Mouse (Mus musculus): ENCODE results near the gene Cenpv. TPM values are rescaled to one million over a fixed set of nuclear protein-coding genes. Genes with fewer than 3 reads are reported as not detected.
"Not testable (repeated sequence)": the region's sequence is repeated elsewhere in the genome, so short reads cannot be mapped to it uniquely, and the experiment has no call there.

The Cenpv gene
- polyA plus RNA-seq, 1 experiment from 2014 or later: 29.8 TPM

- no peak overlapping the region for H3K9ac ChIP-seq (ENCODE audit: low read depth, low read length)
- H3K27ac ChIP-seq (ENCODE audit: low read depth, low read length): no peak overlapping the region
Measured at GRCm38 (mm10) chr11:62518991-62519390, 20.1 kb downstream of the Cenpv start.

GRCm38 (mm10) chr11:62513311-62513710 is 25.8 kb downstream of the Cenpv start:
- no peak overlapping the region for H3K4me2 ChIP-seq (replicated peaks; ENCODE audit: low read depth, low read length)
- no peaks in the 10 kb centered on the region for H3K4me1 ChIP-seq (ENCODE audit: control insufficient read depth, insufficient read depth, low read length)
- no peak for ATAC-seq (ENCODE audit: low FRiP score, low TSS enrichment)
- no peak overlapping the region for H3K9ac ChIP-seq (ENCODE audit: low read depth, low read length)
- whole genome bisulfite sequencing: 77% methylated on average over 6 of the region's 6 CpGs
- no peak overlapping the region for H3K27ac ChIP-seq (ENCODE audit: low read depth, low read length)
- H3K4me3 ChIP-seq (ENCODE audit: low read length): no peak overlapping the region
- no peaks in the 10 kb centered on the region for H3K36me3 ChIP-seq (ENCODE audit: control insufficient read depth, insufficient read depth, low read length)
- H3K27me3 ChIP-seq (ENCODE audit: control insufficient read depth, insufficient read depth, low read length): no peaks in the 10 kb centered on the region
- H3K9me3 ChIP-seq (ENCODE audit: control insufficient read depth, low read length): no peaks in the 10 kb centered on the region

More at GRCm38 (mm10) chr11:62518991-62519390, 20.1 kb downstream of the Cenpv start:
- H3K4me3 ChIP-seq (ENCODE audit: low read length): no peak overlapping the region
- no peak overlapping the region for H3K4me2 ChIP-seq (replicated peaks; ENCODE audit: low read depth, low read length)
- H3K36me3 ChIP-seq (ENCODE audit: control insufficient read depth, insufficient read depth, low read length): no peaks in the 10 kb centered on the region
- H3K9me3 ChIP-seq (ENCODE audit: control insufficient read depth, low read length): no peaks in the 10 kb centered on the region
- H3K4me1 ChIP-seq (ENCODE audit: control insufficient read depth, insufficient read depth, low read length): no peaks in the 10 kb centered on the region
- peak; percentile 95 for ATAC-seq (ENCODE audit: low FRiP score, low TSS enrichment)
- WGBS: 20% methylated on average over 2 of the region's 2 CpGs
- H3K27me3 ChIP-seq (ENCODE audit: control insufficient read depth, insufficient read depth, low read length): no peaks in the 10 kb centered on the region

- H3K9ac ChIP-seq (ENCODE audit: low read depth, low read length): no peak overlapping the region
- no peak overlapping the region for H3K4me3 ChIP-seq (ENCODE audit: low read length)
- H3K4me2 ChIP-seq (replicated peaks; ENCODE audit: low read depth, low read length): no peak overlapping the region
- no peak for ATAC-seq (ENCODE audit: low FRiP score, low TSS enrichment)
- no peak overlapping the region for H3K27ac ChIP-seq (ENCODE audit: low read depth, low read length)
- WGBS: 89% methylated on average over 8 of the region's 8 CpGs
- no peaks in the 10 kb centered on the region for H3K9me3 ChIP-seq (ENCODE audit: control insufficient read depth, low read length)
- H3K36me3 ChIP-seq (ENCODE audit: control insufficient read depth, insufficient read depth, low read length): no peaks in the 10 kb centered on the region
- no peaks in the 10 kb centered on the region for H3K27me3 ChIP-seq (ENCODE audit: control insufficient read depth, insufficient read depth, low read length)
- no peaks in the 10 kb centered on the region for H3K4me1 ChIP-seq (ENCODE audit: control insufficient read depth, insufficient read depth, low read length)
Measured at GRCm38 (mm10) chr11:62512529-62513080, 26.5 kb downstream of the Cenpv start.

- WGBS: 85% methylated on average over 13 of the region's 13 CpGs
Measured at GRCm38 (mm10) chr11:62511444-62512202, 27.4 kb downstream of the Cenpv start.

GRCm38 (mm10) chr11:62510956-62511355 is 28.1 kb downstream of the Cenpv start:
- 87% methylated on average over 5 of the region's 5 CpGs for WGBS
- H3K27me3 ChIP-seq (ENCODE audit: control insufficient read depth, insufficient read depth, low read length): no peaks in the 10 kb centered on the region
- no peak overlapping the region; the same call in 1 of the 2 replicates for H3K9ac ChIP-seq (ENCODE audit: low read depth, low read length)
- H3K27ac ChIP-seq (ENCODE audit: low read depth, low read length): no peak overlapping the region
- no peaks in the 10 kb centered on the region for H3K36me3 ChIP-seq (ENCODE audit: control insufficient read depth, insufficient read depth, low read length)
- no peak overlapping the region for H3K4me2 ChIP-seq (replicated peaks; ENCODE audit: low read depth, low read length)
- H3K4me1 ChIP-seq (ENCODE audit: control insufficient read depth, insufficient read depth, low read length): no peaks in the 10 kb centered on the region
- no peaks in the 10 kb centered on the region for H3K9me3 ChIP-seq (ENCODE audit: control insufficient read depth, low read length)
- no peak for ATAC-seq (ENCODE audit: low FRiP score, low TSS enrichment)
- H3K4me3 ChIP-seq (ENCODE audit: low read length): no peak overlapping the region

More at GRCm38 (mm10) chr11:62511444-62512202, 27.4 kb downstream of the Cenpv start:
- H3K4me1 ChIP-seq (ENCODE audit: control insufficient read depth, insufficient read depth, low read length): no peaks in the 10 kb centered on the region
- H3K9me3 ChIP-seq (ENCODE audit: control insufficient read depth, low read length): no peaks in the 10 kb centered on the region
- H3K27ac ChIP-seq (ENCODE audit: low read depth, low read length): no peak overlapping the region
- ATAC-seq (ENCODE audit: low FRiP score, low TSS enrichment): no peak
- H3K36me3 ChIP-seq (ENCODE audit: control insufficient read depth, insufficient read depth, low read length): no peaks in the 10 kb centered on the region
- H3K4me3 ChIP-seq (ENCODE audit: low read length): no peak overlapping the region
- H3K9ac ChIP-seq (ENCODE audit: low read depth, low read length): no peak overlapping the region
- no peaks in the 10 kb centered on the region for H3K27me3 ChIP-seq (ENCODE audit: control insufficient read depth, insufficient read depth, low read length)
- no peak overlapping the region for H3K4me2 ChIP-seq (replicated peaks; ENCODE audit: low read depth, low read length)

- no peak overlapping the region for H3K4me2 ChIP-seq (replicated peaks; ENCODE audit: low read depth, low read length)
- H3K27me3 ChIP-seq (ENCODE audit: control insufficient read depth, insufficient read depth, low read length): no peaks in the 10 kb centered on the region
- H3K9ac ChIP-seq (ENCODE audit: low read depth, low read length): no peak overlapping the region
- H3K4me3 ChIP-seq (ENCODE audit: low read length): no peak overlapping the region
- 62% methylated on average over 3 of the region's 3 CpGs for WGBS
- no peaks in the 10 kb centered on the region for H3K9me3 ChIP-seq (ENCODE audit: control insufficient read depth, low read length)
- H3K27ac ChIP-seq (ENCODE audit: low read depth, low read length): no peak overlapping the region
- ATAC-seq (ENCODE audit: low FRiP score, low TSS enrichment): no peak
- no peaks in the 10 kb centered on the region for H3K4me1 ChIP-seq (ENCODE audit: control insufficient read depth, insufficient read depth, low read length)
- no peaks in the 10 kb centered on the region for H3K36me3 ChIP-seq (ENCODE audit: control insufficient read depth, insufficient read depth, low read length)
Measured at GRCm38 (mm10) chr11:62509571-62509970, 29.5 kb downstream of the Cenpv start.

- H3K4me2 ChIP-seq (replicated peaks; ENCODE audit: low read depth, low read length); H3K9ac ChIP-seq (ENCODE audit: low read depth, low read length); H3K4me1 ChIP-seq (ENCODE audit: control insufficient read depth, insufficient read depth, low read length); H3K27ac ChIP-seq (ENCODE audit: low read depth, low read length); H3K4me3 ChIP-seq (ENCODE audit: low read length); ATAC-seq (ENCODE audit: low FRiP score, low TSS enrichment); H3K9me3 ChIP-seq (ENCODE audit: control insufficient read depth, low read length); H3K27me3 ChIP-seq (ENCODE audit: control insufficient read depth, insufficient read depth, low read length); H3K36me3 ChIP-seq (ENCODE audit: control insufficient read depth, insufficient read depth, low read length): not testable (repeated sequence)
- WGBS: 97% methylated on average over 5 of the region's 5 CpGs
Measured at GRCm38 (mm10) chr11:62508816-62509215, 30.2 kb downstream of the Cenpv start.

GRCm38 (mm10) chr11:62508365-62508764 is 30.7 kb downstream of the Cenpv start:
- not testable (repeated sequence) for ATAC-seq (ENCODE audit: low FRiP score, low TSS enrichment); H3K27me3 ChIP-seq (ENCODE audit: control insufficient read depth, insufficient read depth, low read length); H3K9me3 ChIP-seq (ENCODE audit: control insufficient read depth, low read length); H3K4me2 ChIP-seq (replicated peaks; ENCODE audit: low read depth, low read length); H3K9ac ChIP-seq (ENCODE audit: low read depth, low read length); H3K36me3 ChIP-seq (ENCODE audit: control insufficient read depth, insufficient read depth, low read length); H3K4me3 ChIP-seq (ENCODE audit: low read length); H3K27ac ChIP-seq (ENCODE audit: low read depth, low read length); H3K4me1 ChIP-seq (ENCODE audit: control insufficient read depth, insufficient read depth, low read length)
- WGBS: 94% methylated on average over 13 of the region's 13 CpGs

GRCm38 (mm10) chr11:62507683-62508082 is 31.4 kb downstream of the Cenpv start:
- Histone ChIP-seq H3K4me3 (ENCODE audit: low read length) (no peak overlapping the region), H3K9ac (ENCODE audit: low read depth, low read length) (no peak overlapping the region), H3K27me3 (ENCODE audit: control insufficient read depth, insufficient read depth, low read length) (no peaks in the 10 kb centered on the region), H3K4me2 (replicated peaks; ENCODE audit: low read depth, low read length) (no peak overlapping the region), H3K4me1 (ENCODE audit: control insufficient read depth, insufficient read depth, low read length) (no peaks in the 10 kb centered on the region), H3K9me3 (ENCODE audit: control insufficient read depth, low read length) (no peaks in the 10 kb centered on the region), H3K36me3 (ENCODE audit: control insufficient read depth, insufficient read depth, low read length) (no peaks in the 10 kb centered on the region), H3K27ac (ENCODE audit: low read depth, low read length) (no peak overlapping the region)
- 80% methylated on average over 4 of the region's 4 CpGs for WGBS
- ATAC-seq (ENCODE audit: low FRiP score, low TSS enrichment): no peak

Data from kidney, embryonic 14.5 days (tissue).